Mouse (Mus musculus) left cerebral cortex, adult 18-20 months (tissue): ENCODE results near the gene Ccdc69. TPM values are rescaled to one million over a fixed set of nuclear protein-coding genes. Genes with fewer than 3 reads are reported as not detected.

Experiments used
- DNase-seq, 2 experiments: peaks; one replicate each; pipeline ENCODE4 v3.0.0; 2021 to 2022; ENCODE audit warnings: low spot score in 2 of 2, mixed read lengths in 1 of 2
- total RNA-seq, 2 experiments: library from RNA; stranded (reverse); gene quantifications; 2 replicates each; pipeline ENCODE4 v1.2.3; 2021

Gene Ccdc69
- total RNA-seq, 2 experiments from 2014 or later = 0.47 to 0.77 TPM

DNA sequence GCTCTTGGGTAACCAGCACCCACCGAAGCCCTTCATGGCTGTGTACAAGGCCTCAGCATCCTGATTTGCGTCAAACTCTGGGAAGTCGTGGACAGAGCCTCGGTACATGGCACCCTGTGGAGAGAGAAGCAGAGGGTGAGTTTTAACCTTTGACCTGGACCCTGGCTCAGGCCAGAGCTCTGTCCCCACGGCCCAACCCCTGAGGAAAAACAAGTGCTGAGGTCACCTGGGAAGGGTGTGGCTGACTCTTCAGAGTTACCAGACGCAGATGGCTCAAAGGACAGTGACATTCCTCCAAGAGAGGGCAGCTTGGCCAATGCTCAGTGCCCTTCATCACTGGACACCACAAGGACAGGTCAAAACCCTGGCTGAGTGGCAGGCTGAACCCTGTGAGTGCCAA, 64.1 kb downstream of the Ccdc69 start:
- DNase-seq = no peak

- DNase-seq = no peak
These were observed 65.1 kb downstream of the Ccdc69 start for GRCm38 (mm10) chr11:55012551-55013521.

DNA sequence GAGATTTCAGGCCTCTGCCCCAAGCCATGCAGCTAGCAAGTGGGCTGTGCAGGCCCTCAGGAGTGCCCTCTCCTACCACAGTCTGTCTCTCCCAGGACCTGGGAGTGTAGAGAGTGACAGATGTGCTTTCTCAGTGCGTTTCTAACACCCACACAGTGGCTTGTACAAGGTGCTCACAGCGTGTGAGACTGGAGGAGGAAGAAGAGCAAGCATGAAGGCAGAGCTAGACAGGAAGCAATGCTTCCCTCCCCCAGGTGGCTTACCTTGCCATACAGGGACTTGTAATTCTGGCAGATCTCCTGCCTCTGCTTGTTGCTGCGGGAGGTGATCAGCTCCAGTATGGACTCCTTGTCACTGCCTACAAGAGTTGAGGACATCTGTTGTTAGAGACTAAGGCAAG, 66.5 kb downstream of the Ccdc69 start:
- DNase-seq = no peak

DNA sequence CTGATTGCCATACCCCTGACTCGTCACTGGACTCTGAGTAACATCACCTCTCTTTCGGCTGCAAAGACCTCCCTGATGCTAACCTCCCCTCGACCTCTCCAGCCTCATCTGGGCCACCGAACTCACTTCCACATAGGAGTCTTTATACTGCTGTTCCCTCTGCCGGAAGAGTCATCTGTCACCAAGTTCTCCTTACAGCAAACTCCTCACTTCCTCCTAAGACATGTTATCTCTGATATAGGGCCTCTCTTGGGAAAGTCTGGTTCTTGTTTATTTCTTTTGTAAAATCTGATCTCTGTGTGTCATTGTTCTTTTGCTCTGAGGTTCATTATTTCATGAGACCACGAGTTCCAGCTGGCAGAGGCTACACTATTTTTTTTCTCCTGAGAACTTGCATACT, 69.7 kb downstream of the Ccdc69 start:
- no peak for DNase-seq

- DNase-seq = no peak
These were observed 72.2 kb downstream of the Ccdc69 start for GRCm38 (mm10) chr11:55005684-55006083.

DNA sequence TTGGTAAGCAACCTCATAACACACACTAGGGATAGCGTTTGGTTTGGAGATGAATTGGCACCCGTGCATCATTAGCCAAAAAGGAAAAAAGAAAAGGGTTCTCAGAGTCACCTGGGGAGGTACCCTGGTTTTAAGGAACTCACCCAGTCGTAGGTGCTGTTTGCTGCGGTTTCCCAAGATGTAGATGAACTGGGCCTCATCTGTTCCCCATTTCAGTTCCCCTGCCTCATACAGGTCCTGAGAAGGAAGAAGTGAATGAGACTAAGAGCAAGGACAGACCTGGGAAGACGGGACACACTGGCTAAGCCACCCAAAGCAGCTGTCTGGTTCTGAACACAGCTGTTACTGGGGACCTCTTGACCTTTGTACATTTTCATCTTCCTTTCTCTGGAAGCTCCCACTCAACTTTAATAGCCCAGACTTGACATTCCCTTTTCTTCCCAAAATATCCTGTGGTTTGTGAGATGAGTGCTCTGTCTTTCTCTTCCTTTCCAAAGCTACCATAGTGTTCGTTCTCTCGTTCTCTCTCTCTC, 72.9 kb downstream of the Ccdc69 start:
- DNase-seq = no peak

Other genes starting within 250 kb of the Ccdc69 start
- 10 to 100 TPM; 30.1 to 31.1 TPM for gene Lyrm7, start 217.2 kb downstream of the Ccdc69 start, total RNA-seq
- 100 to 1,000 TPM; 262 to 270 TPM for gene Hint1, start 211.7 kb downstream of the Ccdc69 start, total RNA-seq
- 10 to 100 TPM in 1 of 2 experiments, 1 to 10 TPM in 1; 8.6 to 10.3 TPM for gene Gpx3, start 175.7 kb downstream of the Ccdc69 start, total RNA-seq
- 10 to 100 TPM; 34.7 to 35.6 TPM for gene Tnip1, start 115.2 kb downstream of the Ccdc69 start, total RNA-seq
- 10 to 100 TPM; 86.6 to 97.2 TPM for gene Anxa6, start 44.7 kb downstream of the Ccdc69 start, total RNA-seq
- gene Gm2a, start 20.0 kb upstream of the Ccdc69 start, total RNA-seq = 10 to 100 TPM; 29.1 to 30.7 TPM
- gene Slc36a3, start 73.6 kb upstream of the Ccdc69 start, total RNA-seq = not detected
- gene Slc36a2, start 106.9 kb upstream of the Ccdc69 start, total RNA-seq = under 1 TPM in 1 of 2 experiments, not detected in 1; 0.35 TPM
- gene Slc36a1, start 126.2 kb upstream of the Ccdc69 start, total RNA-seq = 10 to 100 TPM; 75.5 to 82.1 TPM